Mouse (Mus musculus) stomach, postnatal 0 days (tissue): ENCODE measurements around the gene Apip. TPM values are rescaled to one million over a fixed set of nuclear protein-coding genes. Genes with fewer than 3 reads are reported as not detected.

Experiments
- ATAC-seq: fragments of 200-750 bp; cut with Nextera tagmentation; 2 replicates; pipeline ENCODE4 v1.8.0; 2017; ENCODE audit not compliant: low FRiP score, low TSS enrichment
- DNase-seq: peaks from one replicate; pipeline ENCODE4 v3.0.0-alpha.2; 2016; ENCODE audit warnings: low spot score
- H3K27ac ChIP-seq: fragments of 300-500 bp; sonication (generic); replicated peaks from 2 replicates; pipeline ENCODE4 v1.5.1; 2014; ENCODE audit warnings: mild to moderate bottlenecking, control low read depth
- H3K27me3 ChIP-seq: fragments of 300-500 bp; sonication (generic); 2 replicates; pipeline ENCODE4 v1.6.1; 2014; ENCODE audit warnings: low read length; ENCODE audit not compliant: control insufficient read depth, insufficient read depth
- H3K36me3 ChIP-seq: fragments of 300-500 bp; sonication (generic); 2 replicates; pipeline ENCODE4 v1.6.1; 2014; ENCODE audit warnings: low read length, mixed read lengths; ENCODE audit not compliant: control insufficient read depth, insufficient read depth
- H3K4me1 ChIP-seq: fragments of 300-500 bp; sonication (generic); replicated peaks from 2 replicates; pipeline ENCODE4 v1.6.1; 2014; ENCODE audit warnings: antibody characterized with exemption; ENCODE audit not compliant: control insufficient read depth, insufficient read depth
- H3K4me2 ChIP-seq: fragments of 300-500 bp; sonication (generic); replicated peaks from 2 replicates; pipeline ENCODE4 v1.6.1; 2014; ENCODE audit warnings: low read depth, mild to moderate bottlenecking, control low read depth, moderate library complexity
- H3K4me3 ChIP-seq: fragments of 300-500 bp; sonication (generic); 2 replicates; pipeline ENCODE4 v1.5.1; 2014; ENCODE audit warnings: low read depth, low read length, control low read depth
- H3K9ac ChIP-seq: fragments of 300-500 bp; sonication (generic); 2 replicates; pipeline ENCODE4 v1.6.1; 2014; ENCODE audit warnings: mild to moderate bottlenecking, low read length, control low read depth, mixed read lengths
- H3K9me3 ChIP-seq: fragments of 300-500 bp; sonication (generic); 2 replicates; pipeline ENCODE4 v1.6.1; 2016; ENCODE audit warnings: low read length; ENCODE audit not compliant: control insufficient read depth
- CTCF ChIP-seq: IDR thresholded peaks from 2 replicates; pipeline ENCODE4 v1.5.1; 2016; ENCODE audit warnings: antibody characterized with exemption, low read depth, mild to moderate bottlenecking, moderate library complexity
- EP300 ChIP-seq: optimal IDR thresholded peaks from 2 replicates; pipeline ENCODE3; 2016; ENCODE audit warnings: antibody characterized with exemption
- WGBS: fragments of 180-500 bp; shearing (Covaris S2); extraction: QIAGEN DNeasy Blood & Tissue Kit; methylation state at CpG from one replicate; pipeline ENCODE4 v1.1.7; 2014; 5-methylcytosine and 5-hydroxymethylcytosine counted together
- polyA plus RNA-seq: library from polyadenylated mRNA; unstranded; fragments of >200 nt; fragmentation: Nextera tagmentation; extraction: Ambion mirVana; gene quantifications from 2 replicates; pipeline ENCODE4 v1.2.1, GENCODE M21; 2015

Apip gene
- polyA plus RNA-seq, 1 experiment from 2014 or later, result 31.8 TPM

DNA sequence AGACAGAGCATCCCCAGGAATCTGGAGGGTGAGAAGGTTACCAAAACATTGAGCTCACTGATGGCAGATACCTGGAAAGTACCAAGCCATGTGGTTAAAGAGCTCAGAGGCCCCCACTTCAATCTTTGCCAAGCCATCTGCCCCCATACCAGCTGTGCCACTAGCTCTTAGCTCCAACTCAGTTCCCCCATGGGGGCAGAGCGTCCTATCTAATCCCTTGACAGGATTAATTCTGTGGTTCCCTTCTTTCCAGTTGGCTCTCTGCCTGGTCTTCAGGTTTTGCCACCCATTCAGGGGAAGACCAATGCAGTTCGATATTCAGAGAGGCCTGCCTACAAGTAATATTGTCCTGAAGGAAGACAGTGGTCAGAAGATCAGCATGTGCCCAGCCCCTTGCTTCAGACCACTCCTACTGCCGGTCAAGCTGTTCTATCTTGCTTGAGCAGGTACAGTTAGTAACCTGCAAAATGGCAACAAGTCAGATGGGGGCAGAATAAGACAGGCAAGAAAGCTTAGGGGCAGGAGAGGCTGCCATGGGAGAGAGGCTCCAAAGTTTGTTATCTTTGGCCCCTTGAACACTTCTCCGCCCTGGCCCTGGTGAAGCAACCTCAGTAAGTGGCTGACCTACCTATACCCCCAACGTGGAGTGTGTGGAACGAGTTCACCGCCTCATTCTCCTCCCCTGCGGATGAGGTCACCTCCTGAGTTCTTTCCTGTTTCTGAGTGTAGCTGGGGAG is 65.2 kb downstream of the Apip start:
- Histone ChIP-seq H3K9ac (no peak overlapping the region), H3K9me3 (no peaks in the 10 kb centered on the region), H3K36me3 (no peaks in the 10 kb centered on the region), H3K27ac (peak overlapping the region; percentile 49), H3K27me3 (no peaks in the 10 kb centered on the region), H3K4me1 (0 out of 2 replicates have a peak, but pooled peaks cover 2% of the 10 kb centered on the region), H3K4me3 (no peak overlapping the region), H3K4me2 (no peak overlapping the region)
- DNase-seq (peak; percentile 55), ATAC-seq (peak; percentile 91)
- TF ChIP-seq EP300 (no peak), CTCF (peak; percentile 67)
- 34% methylated on average over 8 of the region's 8 CpGs for WGBS

Other genes with a start within 250 kb of the Apip start
- gene Cd44, start 172.0 kb upstream of the Apip start, polyA plus RNA-seq, result 27.5 and 27.7 TPM in 2 replicates
- 24.3 and 24.7 TPM in 2 replicates for gene Pdhx, start 162 bp upstream of the Apip start, polyA plus RNA-seq
- gene Ehf, start 229.6 kb downstream of the Apip start, polyA plus RNA-seq, result 56.8 and 65.4 TPM in 2 replicates